Mouse (Mus musculus): ENCODE data around the gene Layn.

DNA sequence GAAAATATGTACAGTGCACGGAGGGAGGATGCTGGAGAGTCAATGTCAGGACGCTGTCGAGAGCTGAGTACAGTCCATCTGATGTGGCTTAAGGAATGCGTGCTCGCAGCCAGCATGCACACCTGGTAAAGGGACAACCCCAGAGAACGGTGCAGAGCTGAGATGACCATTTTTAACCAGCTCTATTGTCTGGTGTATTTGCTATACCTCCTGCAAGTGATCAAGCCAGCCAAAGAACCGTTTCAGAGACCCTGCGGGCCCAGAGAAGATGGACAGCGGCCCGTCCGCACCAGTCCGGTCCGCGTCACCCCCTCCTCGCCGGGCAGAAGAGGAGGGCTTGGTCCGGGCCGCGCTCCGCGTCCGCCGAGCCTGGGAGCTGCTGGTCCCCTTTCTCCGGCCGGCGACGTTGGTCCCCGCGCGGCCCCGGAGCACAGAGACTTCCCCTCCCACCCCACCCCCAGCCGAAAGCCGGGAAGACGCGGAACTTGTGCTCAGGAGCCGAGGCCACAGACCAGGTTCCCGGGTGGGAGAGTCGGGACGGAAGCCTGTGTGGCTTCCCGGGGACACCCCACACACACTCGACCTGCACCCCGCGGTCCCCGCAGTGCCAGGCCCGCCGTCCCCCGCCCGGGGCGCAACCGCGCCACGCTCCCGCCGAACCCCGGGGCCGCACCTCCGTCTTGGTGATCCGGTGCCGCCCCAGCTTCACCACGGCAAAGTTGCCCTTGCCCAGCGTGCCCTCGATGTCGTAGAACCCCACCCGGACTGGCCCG is 68.6 kb downstream of the Layn start:
- no peak for TF ChIP-seq CTCF (IDR thresholded peaks at IDR 0.05; ENCODE audit: low read depth, low read length)
- TF ChIP-seq GATA1 (IDR thresholded peaks at IDR 0.05; ENCODE audit: borderline replicate concordance, low read length), result no peak
- no peak for TF ChIP-seq POLR2AphosphoS5 (IDR thresholded peaks at IDR 0.05; ENCODE audit: insufficient replicate concordance, low read depth, low read length)
